Mouse (Mus musculus) MEL (cell line): ENCODE results near the gene Trim41. TPM values are rescaled to one million over a fixed set of nuclear protein-coding genes. Genes with fewer than 3 reads are reported as not detected.
A peak's percentile ranks its signal among the peaks of the same experiment; 100 is the strongest.

Experiments
- DNase-seq: peaks from one replicate; pipeline ENCODE4 v3.0.0; 2011; ENCODE audit warnings: low read depth, low spot score
- H3K27ac ChIP-seq: 2 replicates; pipeline ENCODE4 v1.5.1; 2012; ENCODE audit warnings: low read depth, mild to moderate bottlenecking, control low read depth, low read length, moderate library complexity; ENCODE audit not compliant: control insufficient read depth
- H3K27me3 ChIP-seq, 2 experiments: fragments of 150-350 bp in 1 of 2; sonication (generic) in 1 of 2; 2 replicates each; pipeline ENCODE4 v1.6.1; 2012; ENCODE audit warnings: low read length in 2 of 2, mild to moderate bottlenecking in 2 of 2, improper control_type of control experiment in 1 of 2, moderate library complexity in 1 of 2; ENCODE audit not compliant: insufficient read depth in 2 of 2, control insufficient read depth in 1 of 2
- H3K36me3 ChIP-seq, 2 experiments: 2 replicates each; pipeline ENCODE4 v1.6.1; 2012 to 2014; ENCODE audit warnings: low read length in 2 of 2, improper control_type of control experiment in 1 of 2, inconsistent platforms in 1 of 2, mild to moderate bottlenecking in 1 of 2; ENCODE audit not compliant: insufficient read depth in 2 of 2, control insufficient read depth in 1 of 2
- H3K4me1 ChIP-seq, 2 experiments: fragments of 150-350 bp in 1 of 2; sonication (generic) in 1 of 2; 2 replicates each; pipeline ENCODE4 v1.6.1; 2012; ENCODE audit warnings: low read length in 2 of 2, improper control_type of control experiment in 1 of 2, mild to moderate bottlenecking in 1 of 2; ENCODE audit not compliant: insufficient read depth in 2 of 2, control insufficient read depth in 1 of 2
- H3K4me3 ChIP-seq, 2 experiments: fragments of 150-350 bp in 1 of 2; sonication (generic) in 1 of 2; 2 replicates each; pipeline ENCODE4 v1.5.1; 2012; ENCODE audit warnings: low read depth in 2 of 2, low read length in 2 of 2, mild to moderate bottlenecking in 2 of 2, moderate library complexity in 2 of 2, control low read depth in 1 of 2, improper control_type of control experiment in 1 of 2; ENCODE audit not compliant: control insufficient read depth in 1 of 2, insufficient read depth in 1 of 2
- H3K79me2 ChIP-seq: 2 replicates; pipeline ENCODE4 v1.6.1; 2012; ENCODE audit warnings: mild to moderate bottlenecking, low read length, moderate library complexity; ENCODE audit not compliant: control insufficient read depth, poor library complexity, insufficient read depth
- H3K9ac ChIP-seq: 2 replicates; pipeline ENCODE4 v1.6.1; 2012; ENCODE audit warnings: low read depth, mild to moderate bottlenecking, control low read depth, low read length, moderate library complexity; ENCODE audit not compliant: control insufficient read depth, poor library complexity, severe bottlenecking
- H3K9me3 ChIP-seq: fragments of 150-350 bp; sonication (generic); replicated peaks from 2 replicates; pipeline ENCODE4 v1.6.1; 2012; ENCODE audit warnings: mild to moderate bottlenecking, low read length, improper control_type of control experiment, moderate library complexity; ENCODE audit not compliant: insufficient read depth
- BHLHE40 ChIP-seq: IDR thresholded peaks from 2 replicates; pipeline ENCODE4 v1.6.1; 2012; ENCODE audit warnings: low read depth, mild to moderate bottlenecking, inconsistent platforms, low read length, improper control_type of control experiment, borderline replicate concordance
- CHD2 ChIP-seq: IDR thresholded peaks from 2 replicates; pipeline ENCODE4 v1.6.1; 2011; ENCODE audit warnings: low read length, improper control_type of control experiment
- CTCF ChIP-seq, 3 experiments: IDR thresholded peaks in 2 of 3; conservative IDR thresholded peaks in 1 of 3; 2 replicates each; pipeline ENCODE4 v1.5.1; 2011 to 2012; ENCODE audit warnings: low read length in 3 of 3, low read depth in 2 of 3, mild to moderate bottlenecking in 2 of 3, improper control_type of control experiment in 1 of 3, inconsistent platforms in 1 of 3, mixed read lengths in 1 of 3, moderate library complexity in 1 of 3; ENCODE audit not compliant: control insufficient read depth in 1 of 3, insufficient read depth in 1 of 3, poor library complexity in 1 of 3, severe bottlenecking in 1 of 3
- E2F4 ChIP-seq: IDR thresholded peaks from 2 replicates; pipeline ENCODE4 v1.6.1; 2011; ENCODE audit warnings: low read depth, low read length, improper control_type of control experiment, borderline replicate concordance
- ELF1 ChIP-seq: IDR thresholded peaks from 2 replicates; pipeline ENCODE4 v1.6.1; 2014; ENCODE audit warnings: low read depth, mild to moderate bottlenecking, inconsistent platforms, low read length, improper control_type of control experiment, moderate library complexity
- EP300 ChIP-seq, 2 experiments: IDR thresholded peaks; 2 replicates each; pipeline ENCODE4 v1.6.1; 2011; ENCODE audit warnings: improper control_type of control experiment in 2 of 2, low read length in 2 of 2, low read depth in 1 of 2, mild to moderate bottlenecking in 1 of 2
- ETS1 ChIP-seq: IDR thresholded peaks from 2 replicates; pipeline ENCODE4 v1.6.1; 2012; ENCODE audit warnings: low read depth, mild to moderate bottlenecking, inconsistent platforms, low read length, improper control_type of control experiment, moderate library complexity
- GABPA ChIP-seq: IDR thresholded peaks from 2 replicates; pipeline ENCODE4 v1.6.1; 2012; ENCODE audit warnings: low read depth, mild to moderate bottlenecking, inconsistent platforms, low read length, improper control_type of control experiment, moderate library complexity
- GATA1 ChIP-seq: IDR thresholded peaks from 2 replicates; pipeline ENCODE4 v1.6.1; 2011; ENCODE audit warnings: low read depth, low read length, improper control_type of control experiment
- HCFC1 ChIP-seq: IDR thresholded peaks from 2 replicates; pipeline ENCODE4 v1.6.1; 2012; ENCODE audit warnings: low read depth, mild to moderate bottlenecking, inconsistent platforms, low read length, improper control_type of control experiment, moderate library complexity
- JUND ChIP-seq: IDR thresholded peaks from 2 replicates; pipeline ENCODE4 v1.6.1; 2011; ENCODE audit warnings: low read depth, mild to moderate bottlenecking, improper control_type of control experiment, low read length
- MAX ChIP-seq: IDR thresholded peaks from 2 replicates; pipeline ENCODE4 v1.6.1; 2011; ENCODE audit warnings: low read length, improper control_type of control experiment
- MAZ ChIP-seq: IDR thresholded peaks from 2 replicates; pipeline ENCODE4 v1.6.1; 2012; ENCODE audit warnings: low read depth, mild to moderate bottlenecking, inconsistent platforms, low read length, improper control_type of control experiment
- MEF2A ChIP-seq: IDR thresholded peaks from 2 replicates; pipeline ENCODE4 v1.6.1; 2014; ENCODE audit warnings: low read depth, mild to moderate bottlenecking, inconsistent platforms, low read length, improper control_type of control experiment; ENCODE audit not compliant: poor library complexity, insufficient replicate concordance, severe bottlenecking; ENCODE audit errors: extremely low read depth
- MXI1 ChIP-seq: IDR thresholded peaks from 2 replicates; pipeline ENCODE4 v1.6.1; 2011; ENCODE audit warnings: mild to moderate bottlenecking, low read depth, low read length, improper control_type of control experiment
- MYB ChIP-seq: IDR thresholded peaks from 2 replicates; pipeline ENCODE4 v1.6.1; 2011; ENCODE audit warnings: mild to moderate bottlenecking, low read depth, low read length, improper control_type of control experiment
- MYC ChIP-seq: IDR thresholded peaks from 2 replicates; pipeline ENCODE4 v1.6.1; 2011; ENCODE audit warnings: low read depth, mild to moderate bottlenecking, low read length, improper control_type of control experiment, moderate library complexity
- NELFE ChIP-seq: IDR thresholded peaks from 2 replicates; pipeline ENCODE4 v1.6.1; 2011; ENCODE audit warnings: low read depth, low read length, improper control_type of control experiment
- NRF1 ChIP-seq: IDR thresholded peaks from 2 replicates; pipeline ENCODE4 v1.6.1; 2014; ENCODE audit warnings: low read depth, mild to moderate bottlenecking, inconsistent platforms, low read length, improper control_type of control experiment, moderate library complexity; ENCODE audit not compliant: poor library complexity, insufficient read depth, severe bottlenecking
- POLR2AphosphoS2 ChIP-seq: IDR thresholded peaks from 2 replicates; pipeline ENCODE4 v1.6.1; 2011; ENCODE audit warnings: low read length, improper control_type of control experiment
- POLR2AphosphoS5 ChIP-seq: IDR thresholded peaks from 2 replicates; pipeline ENCODE4 v1.6.1; 2012; ENCODE audit warnings: low read depth, borderline replicate concordance, mild to moderate bottlenecking, inconsistent platforms, low read length, moderate library complexity, mixed read lengths
- RAD21 ChIP-seq: IDR thresholded peaks from 2 replicates; pipeline ENCODE4 v1.6.1; 2011; ENCODE audit warnings: mild to moderate bottlenecking, low read depth, low read length, improper control_type of control experiment
- RCOR1 ChIP-seq: IDR thresholded peaks from 2 replicates; pipeline ENCODE4 v1.6.1; 2012; ENCODE audit warnings: low read depth, mild to moderate bottlenecking, inconsistent platforms, low read length, improper control_type of control experiment
- SIN3A ChIP-seq: IDR thresholded peaks from 2 replicates; pipeline ENCODE4 v1.6.1; 2012; ENCODE audit warnings: low read length, improper control_type of control experiment, inconsistent platforms
- SMC3 ChIP-seq: IDR thresholded peaks from 2 replicates; pipeline ENCODE4 v1.6.1; 2011; ENCODE audit warnings: low read depth, low read length, improper control_type of control experiment
- TBP ChIP-seq: IDR thresholded peaks from 2 replicates; pipeline ENCODE4 v1.8.0; 2011; ENCODE audit warnings: low read depth, low read length, improper control_type of control experiment
- TCF12 ChIP-seq: IDR thresholded peaks from 2 replicates; pipeline ENCODE4 v1.6.1; 2014; ENCODE audit warnings: low read depth, mild to moderate bottlenecking, inconsistent platforms, low read length, improper control_type of control experiment, moderate library complexity
- UBTF ChIP-seq: IDR thresholded peaks from 2 replicates; pipeline ENCODE4 v1.6.1; 2012; ENCODE audit warnings: low read depth, mild to moderate bottlenecking, inconsistent platforms, low read length, improper control_type of control experiment, moderate library complexity, borderline replicate concordance; ENCODE audit not compliant: insufficient read depth
- USF2 ChIP-seq, 2 experiments: IDR thresholded peaks; 2 replicates each; pipeline ENCODE4 v1.6.1; 2011 to 2012; ENCODE audit warnings: improper control_type of control experiment in 2 of 2, low read length in 2 of 2, borderline replicate concordance in 1 of 2, inconsistent platforms in 1 of 2, low read depth in 1 of 2, mild to moderate bottlenecking in 1 of 2; ENCODE audit not compliant: insufficient read depth in 1 of 2
- ZC3H11A ChIP-seq: IDR thresholded peaks from 2 replicates; pipeline ENCODE4 v1.6.1; 2012; ENCODE audit warnings: low read depth, mild to moderate bottlenecking, inconsistent platforms, low read length, improper control_type of control experiment
- ZMIZ1 ChIP-seq: IDR thresholded peaks from 2 replicates; pipeline ENCODE4 v1.6.1; 2012; ENCODE audit warnings: low read depth, mild to moderate bottlenecking, inconsistent platforms, low read length, improper control_type of control experiment, moderate library complexity
- ZNF384 ChIP-seq: IDR thresholded peaks from 2 replicates; pipeline ENCODE4 v1.6.1; 2012; ENCODE audit warnings: low read depth, mild to moderate bottlenecking, inconsistent platforms, low read length, improper control_type of control experiment
- polyA plus RNA-seq, 2 experiments: library from polyadenylated mRNA; stranded (reverse) in 1 of 2; unstranded in 1 of 2; fragments of >175 nt in 1 of 2; fragments of >200 nt in 1 of 2; gene quantifications; 2 replicates each; pipeline versions ENCODE4 v1.2.1 to v1.2.4; 2012; ENCODE audit warnings: low replicate concordance in 2 of 2, low read depth in 1 of 2; ENCODE audit not compliant: insufficient read length in 2 of 2, insufficient read depth in 1 of 2, missing spikeins in 1 of 2
- total RNA-seq: library from RNA; depleted of rRNA; stranded (reverse); fragments of 300-350 nt; gene quantifications from 2 replicates; pipeline ENCODE4 v1.2.3, GENCODE M21; 2012

Trim41 gene
- total and polyA plus RNA-seq, 3 experiments, result 37.0 to 76.3 (median 56.4) TPM

- no peak for TF ChIP-seq TCF12
- 0 out of 2 replicates have a peak, but pooled peaks have one; percentile 60 for TF ChIP-seq TBP
- peak; percentile 88 for TF ChIP-seq MAX
- TF ChIP-seq HCFC1, result peak; percentile 43; the same call in 1 of the 2 replicates
- TF ChIP-seq BHLHE40, result no peak
- TF ChIP-seq POLR2AphosphoS2, result no peak
- 0 out of 2 replicates have a peak, but pooled peaks have one; percentile 18 for TF ChIP-seq MAZ
- TF ChIP-seq, all 39 proteins: peak for 12
These were observed 40.5 kb downstream of the Trim41 start (continued) for GRCm38 (mm10) chr11:48776664-48777063.

GRCm38 (mm10) chr11:48775483-48775882 is 41.7 kb downstream of the Trim41 start:
- Histone ChIP-seq H3K4me1 (peaks cover 12 to 26% of the 10 kb centered on the region in 2 experiments), H3K27me3 (no peaks in the 10 kb centered on the region), H3K27ac (no peak overlapping the region), H3K79me2 (no peaks in the 10 kb centered on the region), H3K9me3 (no peaks in the 10 kb centered on the region), H3K4me3 (peak overlapping the region; percentile 40 to 52), H3K9ac (no peak overlapping the region), H3K36me3 (peaks cover 0 to 4% of the 10 kb centered on the region in 2 experiments; a peak in 2 of 4 replicates)
- peak; percentile 90 for DNase-seq
- TF ChIP-seq E2F4 (no peak), MYC (0 out of 2 replicates have a peak, but pooled peaks have one; percentile 31), GATA1 (no peak), USF2 (IDR thresholded peaks at IDR 0.05; ENCODE audit: borderline replicate concordance in 1 of 2, insufficient read depth in 1 of 2, low read depth in 1 of 2, low read length in 2 of 2) (no peak), SIN3A (peak; percentile 63; the same call in 1 of the 2 replicates), POLR2AphosphoS2 (no peak), EP300 (IDR thresholded peaks at IDR 0.05; ENCODE audit: low read depth in 1 of 2, low read length in 2 of 2) (no peak), CHD2 (no peak), CTCF (IDR thresholded peaks at IDR 0.05 in 2 of 3, conservative IDR thresholded peaks at IDR 0.05 in 1 of 3; ENCODE audit: control insufficient read depth in 1 of 3, insufficient read depth in 1 of 3, low read depth in 2 of 3, low read length in 3 of 3, poor library complexity in 1 of 3, severe bottlenecking in 1 of 3) (peak; percentile 43 to 85 (median 50)), ZNF384 (peak; percentile 86), ZC3H11A (no peak), RCOR1 (peak; percentile 25; the same call in 1 of the 2 replicates), SMC3 (peak; percentile 25; the same call in 1 of the 2 replicates), BHLHE40 (no peak), NRF1 (no peak), TCF12 (no peak), ZMIZ1 (no peak), GABPA (no peak), POLR2AphosphoS5 (no peak), MEF2A (no peak), RAD21 (peak; percentile 61), JUND (no peak), MAX (no peak), TBP (no peak; the same call in 1 of the 2 replicates), ETS1 (peak; percentile 47; the same call in 1 of the 2 replicates), ELF1 (0 out of 2 replicates have a peak, but pooled peaks have one; percentile 17), NELFE (no peak), MYB (no peak), MXI1 (0 out of 2 replicates have a peak, but pooled peaks have one; percentile 34), UBTF (no peak)
- TF ChIP-seq, all 39 proteins: peak for 10
